Mouse (Mus musculus): ENCODE results near the gene Irf2bp1.

- no peak for TF ChIP-seq ZNF384 (IDR thresholded peaks at IDR 0.05; ENCODE audit: low read depth, low read length)
- TF ChIP-seq CHD2 (IDR thresholded peaks at IDR 0.05; ENCODE audit: low read depth, low read length), result no peak
- TF ChIP-seq HCFC1 (IDR thresholded peaks at IDR 0.05; ENCODE audit: borderline replicate concordance, insufficient read depth, low read length), result no peak
- no peak for TF ChIP-seq MAFK (IDR thresholded peaks at IDR 0.05; ENCODE audit: insufficient read depth, low read depth, low read length)
These were observed 24.2 kb downstream of the Irf2bp1 start for GRCm38 (mm10) chr7:19028067-19028466.
